Mouse (Mus musculus) layer of hippocampus, postnatal 10 days (tissue): ENCODE results near the gene Kcnt2. TPM values are rescaled to one million over a fixed set of nuclear protein-coding genes. Genes with fewer than 3 reads are reported as not detected.

ENCODE experiments used
- DNase-seq, 2 experiments: peaks; one replicate each; pipeline ENCODE4 v3.0.0; 2021; ENCODE audit warnings: low spot score in 2 of 2
- long read RNA-seq: library from polyadenylated mRNA; stranded (forward); transcript quantifications from one replicate; pipeline ENCODE4 v2.0.0, GENCODE M21; 2023
- total RNA-seq, 2 experiments: library from RNA; stranded (reverse); gene quantifications; 2 replicates each; pipeline ENCODE4 v1.2.3; 2021

Kcnt2 gene
- total RNA-seq: 10 to 100 TPM; 25.5 to 25.7 TPM
- long read RNA-seq, partial matches to known transcripts: 1 of 6 reads
- long read RNA-seq, other reads (novel, unspliced or antisense): 4 of 6 reads

GRCm38 (mm10) chr1:140245876-140246597 is at the start of gene Kcnt2:
Gene Kcnt2 (plus strand): TSS chr1:140246158.
- DNase-seq: peak; percentile 27 to 59

GRCm38 (mm10) chr1:140205329-140205728 is 40.6 kb upstream of the Kcnt2 start:
- DNase-seq: no peak

GRCm38 (mm10) chr1:140225221-140225620 is 20.7 kb upstream of the Kcnt2 start:
- DNase-seq: no peak

GRCm38 (mm10) chr1:140226673-140227072 is 19.3 kb upstream of the Kcnt2 start:
- no peak for DNase-seq

- DNase-seq: peak; percentile 64 to 71
These were observed 493 bp upstream of the Kcnt2 start for GRCm38 (mm10) chr1:140245465-140245864.

GRCm38 (mm10) chr1:140264696-140265095 is 18.7 kb downstream of the Kcnt2 start:
- DNase-seq: no peak

GRCm38 (mm10) chr1:140266047-140266446 is 20.1 kb downstream of the Kcnt2 start:
- no peak for DNase-seq

- no peak for DNase-seq
These were observed 20.8 kb downstream of the Kcnt2 start for GRCm38 (mm10) chr1:140266643-140267286.

GRCm38 (mm10) chr1:140267288-140267687 is 21.3 kb downstream of the Kcnt2 start:
- no peak for DNase-seq

- no peak for DNase-seq
These were observed 27.7 kb downstream of the Kcnt2 start for GRCm38 (mm10) chr1:140273624-140274023.

- DNase-seq: no peak
These were observed 29.9 kb downstream of the Kcnt2 start for GRCm38 (mm10) chr1:140275813-140276212.

- DNase-seq: no peak
These were observed 47.2 kb downstream of the Kcnt2 start for GRCm38 (mm10) chr1:140293140-140293539.

GRCm38 (mm10) chr1:140295482-140295881 is 49.5 kb downstream of the Kcnt2 start:
- DNase-seq: no peak

- DNase-seq: no peak
These were observed 58.3 kb downstream of the Kcnt2 start for GRCm38 (mm10) chr1:140304244-140304643.

GRCm38 (mm10) chr1:140305344-140305743 is 59.4 kb downstream of the Kcnt2 start:
- no peak for DNase-seq

- no peak for DNase-seq
These were observed 60.4 kb downstream of the Kcnt2 start for GRCm38 (mm10) chr1:140306339-140306738.

GRCm38 (mm10) chr1:140310739-140311138 is 64.8 kb downstream of the Kcnt2 start:
- DNase-seq: no peak

GRCm38 (mm10) chr1:140325088-140325487 is 79.1 kb downstream of the Kcnt2 start:
- DNase-seq: no peak

- no peak for DNase-seq
These were observed 80.8 kb downstream of the Kcnt2 start for GRCm38 (mm10) chr1:140326709-140327108.

- DNase-seq: no peak
These were observed 87.7 kb downstream of the Kcnt2 start for GRCm38 (mm10) chr1:140333702-140334101.

- no peak for DNase-seq
These were observed 92.5 kb downstream of the Kcnt2 start for GRCm38 (mm10) chr1:140338417-140338816.

GRCm38 (mm10) chr1:140339368-140339767 is 93.4 kb downstream of the Kcnt2 start:
- no peak for DNase-seq

GRCm38 (mm10) chr1:140364787-140365186 is 118.8 kb downstream of the Kcnt2 start:
- no peak for DNase-seq
